Mouse (Mus musculus) myocyte (in vitro differentiated cells): Measurements from ENCODE around the gene Gipc1.

ENCODE experiments used
- CEBPB ChIP-seq: IDR thresholded peaks from 2 replicates; pipeline ENCODE4 v1.6.1; 2011; ENCODE audit warnings: mild to moderate bottlenecking, moderate library complexity; ENCODE audit not compliant: poor library complexity, insufficient read depth, severe bottlenecking
- E2F4 ChIP-seq: IDR thresholded peaks from one replicate; pipeline ENCODE4 v1.6.1; 2011; ENCODE audit warnings: mild to moderate bottlenecking, control low read depth, moderate library complexity; ENCODE audit not compliant: insufficient read depth
- MAX ChIP-seq: IDR thresholded peaks from one replicate; pipeline ENCODE4 v1.6.1; 2011; ENCODE audit warnings: low read depth, mild to moderate bottlenecking, control low read depth
- MYOD1 ChIP-seq, 3 experiments: IDR thresholded peaks; one replicate each; pipeline ENCODE4 v1.6.1; 2011; ENCODE audit warnings: control low read depth in 2 of 3, low read depth in 2 of 3, mild to moderate bottlenecking in 2 of 3, moderate library complexity in 1 of 3; ENCODE audit not compliant: insufficient read length in 2 of 3, control insufficient read depth in 1 of 3
- POLR2A ChIP-seq: IDR thresholded peaks from one replicate; pipeline ENCODE4 v1.6.1; 2011; ENCODE audit warnings: low read depth, mild to moderate bottlenecking, control low read depth, moderate library complexity; ENCODE audit not compliant: insufficient read length
- REST ChIP-seq: IDR thresholded peaks from one replicate; pipeline ENCODE4 v1.6.1; 2011; ENCODE audit warnings: mild to moderate bottlenecking, control low read depth, moderate library complexity; ENCODE audit not compliant: insufficient read depth, insufficient read length
- SRF ChIP-seq: IDR thresholded peaks from one replicate; pipeline ENCODE4 v1.6.1; 2011; ENCODE audit warnings: low read depth; ENCODE audit not compliant: control insufficient read depth, insufficient read length
- TCF12 ChIP-seq: IDR thresholded peaks from one replicate; pipeline ENCODE4 v1.6.1; 2011; ENCODE audit warnings: mild to moderate bottlenecking, control low read depth; ENCODE audit not compliant: poor library complexity, insufficient read depth, severe bottlenecking
- TCF3 ChIP-seq: IDR thresholded peaks from one replicate; pipeline ENCODE4 v1.6.1; 2011; ENCODE audit warnings: low read depth, control low read depth; ENCODE audit not compliant: insufficient read length
- USF1 ChIP-seq: IDR thresholded peaks from one replicate; pipeline ENCODE4 v1.6.1; 2011; ENCODE audit warnings: low read depth, mild to moderate bottlenecking, control low read depth, moderate library complexity

- TF ChIP-seq POLR2A (no peak), MYOD1 (IDR thresholded peaks at IDR 0.05; ENCODE audit: control insufficient read depth in 1 of 3, insufficient read length in 2 of 3, low read depth in 2 of 3) (no peak), E2F4 (no peak), USF1 (no peak), MAX (no peak), CEBPB (no peak), TCF12 (no peak), SRF (no peak), TCF3 (no peak), REST (no peak)
Measured at GRCm38 (mm10) chr8:83693609-83694236, 41.2 kb downstream of the Gipc1 start.
